Mouse (Mus musculus) ES-Bruce4 (cell line): ENCODE results near the gene Relb.

ENCODE experiments used
- CTCF ChIP-seq: IDR thresholded peaks from one replicate; pipeline ENCODE4 v1.8.1; 2011; ENCODE audit warnings: low read depth, low read length
- EP300 ChIP-seq: IDR thresholded peaks from 2 replicates; pipeline ENCODE4 v1.6.1; 2011; ENCODE audit warnings: low read depth, low read length; ENCODE audit not compliant: insufficient read depth
- POLR2A ChIP-seq: IDR thresholded peaks from one replicate; pipeline ENCODE4 v1.8.1; 2011; ENCODE audit warnings: low read length; ENCODE audit not compliant: insufficient read depth

- no peak for TF ChIP-seq EP300
- no peak for TF ChIP-seq CTCF
- no peak for TF ChIP-seq POLR2A
Measured at GRCm38 (mm10) chr7:19565803-19566202, 63.4 kb downstream of the Relb start.
